Mouse (Mus musculus) stomach, postnatal 0 days (tissue): Measurements from ENCODE around the gene Rabgap1l. TPM values are rescaled to one million over a fixed set of nuclear protein-coding genes. Genes with fewer than 3 reads are reported as not detected.
A peak's percentile ranks its signal among the peaks of the same experiment; 100 is the strongest.

Experiments
- ATAC-seq: fragments of 200-750 bp; cut with Nextera tagmentation; 2 replicates; pipeline ENCODE4 v1.8.0; 2017; ENCODE audit not compliant: low FRiP score, low TSS enrichment
- DNase-seq: peaks from one replicate; pipeline ENCODE4 v3.0.0-alpha.2; 2016; ENCODE audit warnings: low spot score
- H3K27ac ChIP-seq: fragments of 300-500 bp; sonication (generic); replicated peaks from 2 replicates; pipeline ENCODE4 v1.5.1; 2014; ENCODE audit warnings: mild to moderate bottlenecking, control low read depth
- H3K27me3 ChIP-seq: fragments of 300-500 bp; sonication (generic); 2 replicates; pipeline ENCODE4 v1.6.1; 2014; ENCODE audit warnings: low read length; ENCODE audit not compliant: control insufficient read depth, insufficient read depth
- H3K36me3 ChIP-seq: fragments of 300-500 bp; sonication (generic); 2 replicates; pipeline ENCODE4 v1.6.1; 2014; ENCODE audit warnings: low read length, mixed read lengths; ENCODE audit not compliant: control insufficient read depth, insufficient read depth
- H3K4me1 ChIP-seq: fragments of 300-500 bp; sonication (generic); replicated peaks from 2 replicates; pipeline ENCODE4 v1.6.1; 2014; ENCODE audit warnings: antibody characterized with exemption; ENCODE audit not compliant: control insufficient read depth, insufficient read depth
- H3K4me2 ChIP-seq: fragments of 300-500 bp; sonication (generic); replicated peaks from 2 replicates; pipeline ENCODE4 v1.6.1; 2014; ENCODE audit warnings: low read depth, mild to moderate bottlenecking, control low read depth, moderate library complexity
- H3K4me3 ChIP-seq: fragments of 300-500 bp; sonication (generic); 2 replicates; pipeline ENCODE4 v1.5.1; 2014; ENCODE audit warnings: low read depth, low read length, control low read depth
- H3K9ac ChIP-seq: fragments of 300-500 bp; sonication (generic); 2 replicates; pipeline ENCODE4 v1.6.1; 2014; ENCODE audit warnings: mild to moderate bottlenecking, low read length, control low read depth, mixed read lengths
- H3K9me3 ChIP-seq: fragments of 300-500 bp; sonication (generic); 2 replicates; pipeline ENCODE4 v1.6.1; 2016; ENCODE audit warnings: low read length; ENCODE audit not compliant: control insufficient read depth
- CTCF ChIP-seq: IDR thresholded peaks from 2 replicates; pipeline ENCODE4 v1.5.1; 2016; ENCODE audit warnings: antibody characterized with exemption, low read depth, mild to moderate bottlenecking, moderate library complexity
- EP300 ChIP-seq: optimal IDR thresholded peaks from 2 replicates; pipeline ENCODE3; 2016; ENCODE audit warnings: antibody characterized with exemption
- WGBS: fragments of 180-500 bp; shearing (Covaris S2); extraction: QIAGEN DNeasy Blood & Tissue Kit; methylation state at CpG from one replicate; pipeline ENCODE4 v1.1.7; 2014; 5-methylcytosine and 5-hydroxymethylcytosine counted together
- polyA plus RNA-seq: library from polyadenylated mRNA; unstranded; fragments of >200 nt; fragmentation: Nextera tagmentation; extraction: Ambion mirVana; gene quantifications from 2 replicates; pipeline ENCODE4 v1.2.1, GENCODE M21; 2015

The Rabgap1l gene
- polyA plus RNA-seq, 1 experiment from 2014 or later: 19.6 TPM

GRCm38 (mm10) chr1:160227196-160227595 is 565.8 kb downstream of the Rabgap1l start:
- WGBS: 86% methylated on average over 4 of the region's 4 CpGs
- H3K4me2 ChIP-seq: no peak overlapping the region
- ATAC-seq (no peak), DNase-seq (no peak)
- H3K9ac ChIP-seq: no peak overlapping the region
- no peaks in the 10 kb centered on the region for H3K9me3 ChIP-seq
- H3K27ac ChIP-seq: no peak overlapping the region
- H3K36me3 ChIP-seq: no peaks in the 10 kb centered on the region
- H3K4me3 ChIP-seq: no peak overlapping the region
- H3K4me1 ChIP-seq: no peaks in the 10 kb centered on the region
- no peak for TF ChIP-seq CTCF
- TF ChIP-seq EP300: no peak
- no peaks in the 10 kb centered on the region for H3K27me3 ChIP-seq

GRCm38 (mm10) chr1:160224093-160224492 is 568.9 kb downstream of the Rabgap1l start:
- 73% methylated on average over 2 of the region's 2 CpGs for WGBS
- H3K27me3 ChIP-seq: no peaks in the 10 kb centered on the region

GRCm38 (mm10) chr1:160217898-160218297 is 575.1 kb downstream of the Rabgap1l start:
- H3K27me3 ChIP-seq: no peaks in the 10 kb centered on the region
- TF ChIP-seq EP300 (no peak), CTCF (no peak)
- no peaks in the 10 kb centered on the region for H3K4me1 ChIP-seq
- H3K27ac ChIP-seq: no peak overlapping the region
- no peak overlapping the region for H3K9ac ChIP-seq
- DNase-seq: no peak
- H3K4me3 ChIP-seq: no peak overlapping the region
- no peak for ATAC-seq
- no peaks in the 10 kb centered on the region for H3K36me3 ChIP-seq
- 93% methylated on average over 3 of the region's 3 CpGs for WGBS
- H3K4me2 ChIP-seq: no peak overlapping the region
- no peaks in the 10 kb centered on the region for H3K9me3 ChIP-seq

More at GRCm38 (mm10) chr1:160224093-160224492, 568.9 kb downstream of the Rabgap1l start:
- TF ChIP-seq EP300: no peak
- TF ChIP-seq CTCF: no peak
- no peak overlapping the region for H3K9ac ChIP-seq
- H3K4me1 ChIP-seq: no peaks in the 10 kb centered on the region
- H3K27ac ChIP-seq: no peak overlapping the region
- H3K4me2 ChIP-seq: no peak overlapping the region
- no peaks in the 10 kb centered on the region for H3K36me3 ChIP-seq
- H3K4me3 ChIP-seq: no peak overlapping the region
- no peak for ATAC-seq
- no peaks in the 10 kb centered on the region for H3K9me3 ChIP-seq
- DNase-seq: no peak

- no peak overlapping the region for H3K27ac ChIP-seq
- no peak overlapping the region for H3K9ac ChIP-seq
- H3K4me3 ChIP-seq: no peak overlapping the region
- H3K36me3 ChIP-seq: no peaks in the 10 kb centered on the region
- H3K9me3 ChIP-seq: no peaks in the 10 kb centered on the region
- DNase-seq (no peak), ATAC-seq (no peak)
- no peaks in the 10 kb centered on the region for H3K27me3 ChIP-seq
- peaks cover 4% of the 10 kb centered on the region; the same call in 1 of the 2 replicates for H3K4me1 ChIP-seq
- H3K4me2 ChIP-seq: no peak overlapping the region; the same call in 1 of the 2 replicates
- 89% methylated on average over 7 of the region's 7 CpGs for WGBS
- TF ChIP-seq EP300: no peak
- TF ChIP-seq CTCF: no peak
Measured at GRCm38 (mm10) chr1:160214171-160214570, 578.8 kb downstream of the Rabgap1l start.

GRCm38 (mm10) chr1:160212703-160213669 is 580.0 kb downstream of the Rabgap1l start, which contains the start of gene Cacybp:
Gene Cacybp, minus strand, starts transcription at chr1:160212875.
- Histone ChIP-seq H3K4me2 (peak within 1 kb of the TSS; percentile 64), H3K4me3 (peak within 1 kb of the TSS; percentile 96), H3K27me3 (no peaks in the 10 kb centered on the region), H3K9me3 (no peaks in the 10 kb centered on the region), H3K9ac (peak within 1 kb of the TSS; percentile 93), H3K4me1 (peaks cover 4% of the 10 kb centered on the region; the same call in 1 of the 2 replicates), H3K27ac (peak within 1 kb of the TSS; percentile 93), H3K36me3 (no peaks in the 10 kb centered on the region)
- WGBS: under 1% methylated on average over 76 of the region's 76 CpGs
- TF ChIP-seq EP300: peak; percentile 96
- peak; percentile 87 for TF ChIP-seq CTCF
- DNase-seq: peak; percentile 100
- ATAC-seq: peak; percentile 99
